In the genomic region with DNA sequence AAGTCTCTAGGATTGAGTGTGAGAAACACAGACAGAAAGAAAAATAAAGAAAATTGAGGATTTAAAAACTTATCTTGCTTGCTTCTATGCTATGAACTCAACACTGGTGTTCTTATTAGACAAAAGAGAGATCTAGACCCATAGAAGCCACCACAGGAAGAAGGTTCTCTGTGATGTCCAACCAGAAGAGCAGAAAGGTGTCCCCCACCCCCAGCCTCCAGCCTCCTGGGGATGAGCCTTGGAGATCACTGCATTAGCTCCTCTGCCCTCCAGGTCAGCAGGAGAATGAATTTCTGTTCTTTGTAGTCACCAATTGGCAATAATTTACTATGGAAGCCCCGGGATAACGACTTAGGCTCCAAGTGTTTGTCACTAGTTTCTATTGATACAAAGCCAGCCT, we compare ENCODE assay signal across 31 mouse cellular contexts.
"Had no signal": no experiment of that assay in that cellular context is flagged by ENCODE, and none has a peak within 500 bp of the region (broad histone marks: within the 10 kb centered on the region; RNA-seq: fewer than 3 reads in every experiment).

No protein-coding gene starts in this region.

- H3K27ac ChIP-seq: left cerebral cortex, adult 2 months; limb, embryonic 10.5 days; limb, embryonic 12.5 days; limb, embryonic 13.5 days; limb, embryonic 15.5 days; liver, embryonic 12.5 days; liver, embryonic 13.5 days; liver, embryonic 14.5 days; liver, embryonic 15.5 days; lung, embryonic 15.5 days; macrophage; midbrain, embryonic 12.5 days; midbrain, embryonic 13.5 days; midbrain, embryonic 15.5 days; neural tube, embryonic 12.5 days had no signal

- H3K9me3 ChIP-seq: limb, embryonic 10.5 days; limb, embryonic 12.5 days; limb, embryonic 13.5 days; limb, embryonic 15.5 days; liver, embryonic 15.5 days; lung, embryonic 15.5 days; midbrain, embryonic 12.5 days; midbrain, embryonic 13.5 days; midbrain, embryonic 15.5 days; neural tube, embryonic 12.5 days had no signal

- DNase-seq: left cerebral cortex, postnatal 4 days; liver; liver, embryonic 13.5 days; liver, postnatal 0 days; lung, adult 18-20 months; lung, adult 2 months; lung, embryonic 14.5 days; lung, postnatal 10 days; lung, postnatal 14 days; lung, postnatal 36 days; lung, postnatal 4 days; midbrain, embryonic 14.5 days had no signal

- H3K9ac ChIP-seq: limb, embryonic 12.5 days; limb, embryonic 13.5 days; limb, embryonic 15.5 days; liver, embryonic 12.5 days; liver, embryonic 13.5 days; liver, embryonic 14.5 days; liver, embryonic 15.5 days; liver, postnatal 0 days; lung, embryonic 14.5 days; lung, embryonic 15.5 days; midbrain, embryonic 12.5 days; midbrain, embryonic 13.5 days; midbrain, embryonic 15.5 days; neural tube, embryonic 12.5 days had no signal

- ATAC-seq: liver, embryonic 12.5 days; liver, postnatal 0 days; lung, postnatal 0 days; midbrain, embryonic 13.5 days; midbrain, embryonic 15.5 days; midbrain, embryonic 16.5 days had no signal

- H3K27me3 ChIP-seq: limb, embryonic 12.5 days; limb, embryonic 13.5 days; limb, embryonic 15.5 days; liver, embryonic 12.5 days; liver, embryonic 13.5 days; liver, embryonic 15.5 days; lung, embryonic 15.5 days; megakaryocyte, embryonic 14.5 days; midbrain, embryonic 12.5 days; midbrain, embryonic 13.5 days; midbrain, embryonic 15.5 days; neural tube, embryonic 12.5 days had no signal

- H3K4me2 ChIP-seq: limb, embryonic 12.5 days; limb, embryonic 13.5 days; limb, embryonic 15.5 days; liver, embryonic 11.5 days; liver, embryonic 12.5 days; liver, embryonic 13.5 days; liver, embryonic 15.5 days; lung, embryonic 14.5 days; lung, embryonic 15.5 days; midbrain, embryonic 12.5 days; midbrain, embryonic 13.5 days; midbrain, embryonic 15.5 days; neural tube, embryonic 12.5 days had no signal

- H3K4me1 ChIP-seq: limb, embryonic 15.5 days; liver, embryonic 12.5 days; liver, embryonic 13.5 days; liver, embryonic 15.5 days; lung, embryonic 15.5 days; megakaryocyte, embryonic 14.5 days; neural tube, embryonic 12.5 days had no signal

- H3K36me3 ChIP-seq: limb, embryonic 10.5 days; limb, embryonic 12.5 days; limb, embryonic 13.5 days; limb, embryonic 15.5 days; liver, embryonic 12.5 days; liver, embryonic 13.5 days; liver, embryonic 15.5 days; lung, embryonic 15.5 days; midbrain, embryonic 12.5 days; midbrain, embryonic 13.5 days; midbrain, embryonic 15.5 days; neural tube, embryonic 12.5 days had no signal

- H3K4me3 ChIP-seq: left cerebral cortex, adult 2 months; limb, embryonic 10.5 days; limb, embryonic 12.5 days; limb, embryonic 13.5 days; limb, embryonic 15.5 days; liver, embryonic 12.5 days; liver, embryonic 13.5 days; liver, embryonic 15.5 days; lung, embryonic 15.5 days; megakaryocyte, embryonic 14.5 days; midbrain, embryonic 12.5 days; midbrain, embryonic 13.5 days; midbrain, embryonic 15.5 days; myocyte; neural tube, embryonic 12.5 days had no signal
